Mouse (Mus musculus) lung, embryonic 15.5 days (tissue): ENCODE results near the gene Rfx4. TPM values are rescaled to one million over a fixed set of nuclear protein-coding genes. Genes with fewer than 3 reads are reported as not detected.

Experiments
- ATAC-seq: fragments of 200-750 bp; cut with Nextera tagmentation; 2 replicates; pipeline ENCODE4 v1.8.0; 2017; ENCODE audit warnings: moderate number of reproducible peaks, borderline replicate concordance; ENCODE audit not compliant: low FRiP score, low TSS enrichment; ENCODE audit errors: extremely low read depth
- H3K27ac ChIP-seq: fragments of 300-500 bp; sonication (generic); 2 replicates; pipeline ENCODE4 v1.5.1; 2015; ENCODE audit warnings: moderate library complexity, mild to moderate bottlenecking, inconsistent platforms
- H3K27me3 ChIP-seq: fragments of 300-500 bp; sonication (generic); 2 replicates; pipeline ENCODE4 v1.6.1; 2015; ENCODE audit warnings: inconsistent platforms
- H3K36me3 ChIP-seq: fragments of 300-500 bp; sonication (generic); 2 replicates; pipeline ENCODE4 v1.6.1; 2015; ENCODE audit warnings: inconsistent platforms
- H3K4me1 ChIP-seq: fragments of 300-500 bp; sonication (generic); 2 replicates; pipeline ENCODE4 v1.6.1; 2015; ENCODE audit warnings: inconsistent platforms
- H3K4me2 ChIP-seq: fragments of 300-500 bp; sonication (generic); 2 replicates; pipeline ENCODE4 v1.6.1; 2015; ENCODE audit warnings: inconsistent platforms, mild to moderate bottlenecking, moderate library complexity
- H3K4me3 ChIP-seq: fragments of 300-500 bp; sonication (generic); 2 replicates; pipeline ENCODE4 v1.5.1; 2015; ENCODE audit warnings: mild to moderate bottlenecking, inconsistent platforms
- H3K9ac ChIP-seq: fragments of 300-500 bp; sonication (generic); 2 replicates; pipeline ENCODE4 v1.6.1; 2015; ENCODE audit warnings: inconsistent platforms
- H3K9me3 ChIP-seq: fragments of 300-500 bp; sonication (generic); 2 replicates; pipeline ENCODE4 v1.6.1; 2016; ENCODE audit warnings: inconsistent platforms
- WGBS: fragments of 180-500 bp; shearing (Covaris S2); methylation state at CpG from one replicate; pipeline ENCODE4 v1.1.7; 2015; 5-methylcytosine and 5-hydroxymethylcytosine counted together
- polyA plus RNA-seq: library from polyadenylated mRNA; unstranded; fragments of >200 nt; fragmentation: Nextera tagmentation; extraction: Ambion mirVana; gene quantifications from 2 replicates; pipeline ENCODE4 v1.2.1, GENCODE M21; 2015

Rfx4 gene
- polyA plus RNA-seq, result not detected in 2 replicates

- no peaks in the 10 kb centered on the region for H3K36me3 ChIP-seq
- H3K4me2 ChIP-seq, result peak within 1 kb of the TSS; percentile 55
- peaks cover 41% of the 10 kb centered on the region for H3K4me1 ChIP-seq
- ATAC-seq, result no peak
- no peak within 1 kb of the TSS for H3K27ac ChIP-seq
- H3K9me3 ChIP-seq, result no peaks in the 10 kb centered on the region
- H3K4me3 ChIP-seq, result peak within 1 kb of the TSS; percentile 27
- no peak within 1 kb of the TSS for H3K9ac ChIP-seq
- H3K27me3 ChIP-seq, result peaks cover 97% of the 10 kb centered on the region
- WGBS, result 1% methylated on average over 24 of the region's 24 CpGs
These were observed at the start of gene Rfx4 for GRCm38 (mm10) chr10:84755786-84756203. Gene Rfx4, plus strand, starts transcription at chr10:84756062.

GRCm38 (mm10) chr10:84706543-84706942 lies 49.3 kb upstream of the Rfx4 start:
- Histone ChIP-seq H3K27me3 (no peaks in the 10 kb centered on the region), H3K27ac (no peak overlapping the region), H3K9me3 (no peaks in the 10 kb centered on the region), H3K4me3 (no peak overlapping the region), H3K36me3 (0 out of 2 replicates have a peak, but pooled peaks cover 8% of the 10 kb centered on the region), H3K4me1 (peaks cover 18% of the 10 kb centered on the region), H3K4me2 (no peak overlapping the region), H3K9ac (no peak overlapping the region)
- ATAC-seq, result no peak
- WGBS, result 25% methylated on average over 8 of the region's 8 CpGs

- Histone ChIP-seq H3K36me3 (0 out of 2 replicates have a peak, but pooled peaks cover 5% of the 10 kb centered on the region), H3K4me2 (no peak overlapping the region), H3K4me3 (no peak overlapping the region), H3K4me1 (peaks cover 20% of the 10 kb centered on the region), H3K27me3 (no peaks in the 10 kb centered on the region), H3K9ac (no peak overlapping the region), H3K9me3 (no peaks in the 10 kb centered on the region), H3K27ac (peak overlapping the region; percentile 14; the same call in 1 of the 2 replicates)
- no peak; the same call in 1 of the 2 replicates for ATAC-seq
- 29% methylated on average over 6 of the region's 6 CpGs for WGBS
These were observed 48.6 kb upstream of the Rfx4 start for GRCm38 (mm10) chr10:84707226-84707625.

- Histone ChIP-seq H3K27me3 (no peaks in the 10 kb centered on the region), H3K9ac (no peak overlapping the region), H3K4me3 (no peak overlapping the region), H3K4me1 (peaks cover 28% of the 10 kb centered on the region), H3K27ac (no peak overlapping the region), H3K9me3 (no peaks in the 10 kb centered on the region), H3K36me3 (0 out of 2 replicates have a peak, but pooled peaks cover 3% of the 10 kb centered on the region), H3K4me2 (no peak overlapping the region)
- WGBS, result 60% methylated on average over 14 of the region's 14 CpGs
- no peak for ATAC-seq
These were observed 47.9 kb upstream of the Rfx4 start for GRCm38 (mm10) chr10:84707752-84708530.

- 39% methylated on average over 4 of the region's 4 CpGs for WGBS
- H3K4me3 ChIP-seq, result no peak overlapping the region
- H3K27me3 ChIP-seq, result no peaks in the 10 kb centered on the region
- no peak overlapping the region for H3K27ac ChIP-seq
- no peak overlapping the region for H3K4me2 ChIP-seq
- H3K9me3 ChIP-seq, result no peaks in the 10 kb centered on the region
- H3K4me1 ChIP-seq, result peaks cover 33% of the 10 kb centered on the region
- ATAC-seq, result no peak
- H3K36me3 ChIP-seq, result peaks cover 9% of the 10 kb centered on the region; the same call in 1 of the 2 replicates
- H3K9ac ChIP-seq, result no peak overlapping the region
These were observed 45.7 kb upstream of the Rfx4 start for GRCm38 (mm10) chr10:84710192-84710591.

- no peak for ATAC-seq
- no peak overlapping the region for H3K27ac ChIP-seq
- H3K4me2 ChIP-seq, result no peak overlapping the region
- H3K9me3 ChIP-seq, result no peaks in the 10 kb centered on the region
- no peaks in the 10 kb centered on the region for H3K27me3 ChIP-seq
- H3K36me3 ChIP-seq, result peaks cover 16% of the 10 kb centered on the region; the same call in 1 of the 2 replicates
- no peak overlapping the region for H3K4me3 ChIP-seq
- WGBS, result 49% methylated on average over 4 of the region's 4 CpGs
- H3K4me1 ChIP-seq, result peaks cover 33% of the 10 kb centered on the region
- no peak overlapping the region for H3K9ac ChIP-seq
These were observed 45.0 kb upstream of the Rfx4 start for GRCm38 (mm10) chr10:84710827-84711226.

- peak overlapping the region; percentile 58 for H3K27ac ChIP-seq
- H3K9ac ChIP-seq, result no peak overlapping the region
- ATAC-seq, result no peak
- no peaks in the 10 kb centered on the region for H3K9me3 ChIP-seq
- peaks cover 27% of the 10 kb centered on the region for H3K4me1 ChIP-seq
- H3K4me3 ChIP-seq, result no peak overlapping the region
- 85% methylated on average over 8 of the region's 8 CpGs for WGBS
- peaks cover 21% of the 10 kb centered on the region; the same call in 1 of the 2 replicates for H3K36me3 ChIP-seq
- no peak overlapping the region for H3K4me2 ChIP-seq
- H3K27me3 ChIP-seq, result no peaks in the 10 kb centered on the region
These were observed 44.4 kb upstream of the Rfx4 start for GRCm38 (mm10) chr10:84711479-84711878.

- H3K4me2 ChIP-seq, result no peak overlapping the region
- H3K9ac ChIP-seq, result no peak overlapping the region
- peaks cover 21% of the 10 kb centered on the region; the same call in 1 of the 2 replicates for H3K36me3 ChIP-seq
- H3K4me1 ChIP-seq, result peaks cover 24% of the 10 kb centered on the region
- no peaks in the 10 kb centered on the region for H3K9me3 ChIP-seq
- peak overlapping the region; percentile 58 for H3K27ac ChIP-seq
- H3K27me3 ChIP-seq, result no peaks in the 10 kb centered on the region
- ATAC-seq, result no peak
- H3K4me3 ChIP-seq, result no peak overlapping the region
- WGBS, result 49% methylated on average over 5 of the region's 5 CpGs
These were observed 43.9 kb upstream of the Rfx4 start for GRCm38 (mm10) chr10:84711940-84712339.

GRCm38 (mm10) chr10:84712532-84712931 lies 43.3 kb upstream of the Rfx4 start:
- Histone ChIP-seq H3K9me3 (no peaks in the 10 kb centered on the region), H3K27me3 (no peaks in the 10 kb centered on the region), H3K4me3 (no peak overlapping the region), H3K36me3 (peaks cover 21% of the 10 kb centered on the region; the same call in 1 of the 2 replicates), H3K4me1 (peaks cover 18% of the 10 kb centered on the region), H3K27ac (peak overlapping the region; percentile 58), H3K9ac (no peak overlapping the region), H3K4me2 (no peak overlapping the region)
- no peak for ATAC-seq
- WGBS, result 72% methylated on average over 6 of the region's 6 CpGs

- H3K4me1 ChIP-seq, result peaks cover 17% of the 10 kb centered on the region; the same call in 1 of the 2 replicates
- no peak overlapping the region for H3K9ac ChIP-seq
- peaks cover 21% of the 10 kb centered on the region; the same call in 1 of the 2 replicates for H3K36me3 ChIP-seq
- H3K4me3 ChIP-seq, result no peak overlapping the region
- peak overlapping the region; percentile 58 for H3K27ac ChIP-seq
- WGBS, result 72% methylated on average over 10 of the region's 10 CpGs
- no peaks in the 10 kb centered on the region for H3K9me3 ChIP-seq
- H3K27me3 ChIP-seq, result no peaks in the 10 kb centered on the region
- ATAC-seq, result no peak
- H3K4me2 ChIP-seq, result no peak overlapping the region
These were observed 42.8 kb upstream of the Rfx4 start for GRCm38 (mm10) chr10:84713043-84713442.

GRCm38 (mm10) chr10:84715639-84716038 lies 40.2 kb upstream of the Rfx4 start:
- Histone ChIP-seq H3K27me3 (no peaks in the 10 kb centered on the region), H3K4me3 (no peak overlapping the region), H3K9me3 (no peaks in the 10 kb centered on the region), H3K27ac (no peak overlapping the region), H3K4me2 (no peak overlapping the region), H3K4me1 (peaks cover 17% of the 10 kb centered on the region; the same call in 1 of the 2 replicates), H3K36me3 (peaks cover 26% of the 10 kb centered on the region), H3K9ac (no peak overlapping the region)
- ATAC-seq, result no peak
- 90% methylated on average over 7 of the region's 7 CpGs for WGBS

GRCm38 (mm10) chr10:84716581-84716980 lies 39.3 kb upstream of the Rfx4 start:
- H3K4me1 ChIP-seq, result peaks cover 15% of the 10 kb centered on the region; the same call in 1 of the 2 replicates
- 93% methylated on average over 7 of the region's 7 CpGs for WGBS
- H3K36me3 ChIP-seq, result peaks cover 32% of the 10 kb centered on the region
- no peak overlapping the region for H3K27ac ChIP-seq
- no peak overlapping the region for H3K9ac ChIP-seq
- no peak for ATAC-seq
- no peak overlapping the region for H3K4me3 ChIP-seq
- no peaks in the 10 kb centered on the region for H3K27me3 ChIP-seq
- no peak overlapping the region for H3K4me2 ChIP-seq
- no peaks in the 10 kb centered on the region for H3K9me3 ChIP-seq
